Mouse (Mus musculus): ENCODE results near the gene Amph.

GRCm38 (mm10) chr13:19137932-19138331, 189.9 kb downstream of the Amph start:
- TF ChIP-seq POLR2A (IDR thresholded peaks at IDR 0.05; ENCODE audit: insufficient read depth, low read depth, low read length) (no peak), CTCF (IDR thresholded peaks at IDR 0.05) (no peak)
